Mouse (Mus musculus) ES-E14 (cell line): Measurements from ENCODE around the gene Ccnf.

Experiments used
- CHD2 ChIP-seq: IDR thresholded peaks from 2 replicates; pipeline ENCODE4 v1.6.1; 2014; ENCODE audit warnings: mild to moderate bottlenecking, low read depth, low read length, inconsistent platforms
- HCFC1 ChIP-seq: IDR thresholded peaks from 2 replicates; pipeline ENCODE4 v1.6.1; 2012; ENCODE audit warnings: low read length, inconsistent platforms, borderline replicate concordance; ENCODE audit not compliant: insufficient read depth
- MAFK ChIP-seq: IDR thresholded peaks from 2 replicates; pipeline ENCODE4 v1.6.1; 2014; ENCODE audit warnings: mild to moderate bottlenecking, low read depth, low read length, inconsistent platforms; ENCODE audit not compliant: insufficient read depth
- ZC3H11A ChIP-seq: IDR thresholded peaks from 2 replicates; pipeline ENCODE4 v1.6.1; 2012; ENCODE audit warnings: low read depth, mild to moderate bottlenecking, inconsistent platforms, low read length, borderline replicate concordance
- ZNF384 ChIP-seq: IDR thresholded peaks from 2 replicates; pipeline ENCODE4 v1.6.1; 2012; ENCODE audit warnings: low read depth, low read length, inconsistent platforms

GRCm38 (mm10) chr17:24289338-24289737 is 38.1 kb upstream of the Ccnf start:
- no peak for TF ChIP-seq ZC3H11A
- no peak for TF ChIP-seq HCFC1
- no peak for TF ChIP-seq MAFK
- TF ChIP-seq ZNF384: no peak
- TF ChIP-seq CHD2: no peak
